Mouse (Mus musculus): Measurements from ENCODE around the gene Pnpla7. TPM values are rescaled to one million over a fixed set of nuclear protein-coding genes. Genes with fewer than 3 reads are reported as not detected.
"Not testable (repeated sequence)": the region's sequence is repeated elsewhere in the genome, so short reads cannot be mapped to it uniquely, and the experiment has no call there.

The Pnpla7 gene
- total and polyA plus RNA-seq, 3 experiments: 8.8 to 11.3 TPM; not detected in 1

GRCm38 (mm10) chr2:24944304-24944703 lies 31.5 kb upstream of the Pnpla7 start:
- H3K9ac ChIP-seq (ENCODE audit: control insufficient read depth, low read depth, low read length, poor library complexity, severe bottlenecking); H3K27me3 ChIP-seq (ENCODE audit: control insufficient read depth in 1 of 2, insufficient read depth in 2 of 2, low read length in 2 of 2); H3K36me3 ChIP-seq (ENCODE audit: control insufficient read depth in 1 of 2, insufficient read depth in 2 of 2, low read length in 2 of 2); H3K79me2 ChIP-seq (ENCODE audit: control insufficient read depth, insufficient read depth, low read length, poor library complexity); H3K4me1 ChIP-seq (ENCODE audit: control insufficient read depth in 1 of 2, insufficient read depth in 2 of 2, low read length in 2 of 2); H3K27ac ChIP-seq (ENCODE audit: control insufficient read depth, low read depth, low read length); H3K9me3 ChIP-seq (replicated peaks; ENCODE audit: insufficient read depth, low read length); H3K4me3 ChIP-seq (ENCODE audit: control insufficient read depth in 1 of 2, insufficient read depth in 1 of 2, low read depth in 2 of 2, low read length in 2 of 2): not testable (repeated sequence)
- TF ChIP-seq RAD21 (IDR thresholded peaks at IDR 0.05; ENCODE audit: low read depth, low read length) (peak; percentile 60), ZC3H11A (IDR thresholded peaks at IDR 0.05; ENCODE audit: low read depth, low read length) (peak; percentile 31; the same call in 1 of the 2 replicates), SMC3 (IDR thresholded peaks at IDR 0.05; ENCODE audit: low read depth, low read length) (peak; percentile 51), CTCF (IDR thresholded peaks at IDR 0.05 in 2 of 3, conservative IDR thresholded peaks at IDR 0.05 in 1 of 3; ENCODE audit: control insufficient read depth in 1 of 3, insufficient read depth in 1 of 3, low read depth in 2 of 3, low read length in 3 of 3, poor library complexity in 1 of 3, severe bottlenecking in 1 of 3) (peak; percentile 26 to 59 (median 36); a peak in 4 of 6 replicates)
- DNase-seq (ENCODE audit: low read depth, low spot score): peak; percentile 67

- Histone ChIP-seq H3K9ac (ENCODE audit: control insufficient read depth, low read depth, low read length, poor library complexity, severe bottlenecking) (peak within 1 kb of the TSS; percentile 89), H3K4me1 (ENCODE audit: control insufficient read depth in 1 of 2, insufficient read depth in 2 of 2, low read length in 2 of 2) (peaks cover 14 to 25% of the 10 kb centered on the region in 2 experiments), H3K27me3 (ENCODE audit: control insufficient read depth in 1 of 2, insufficient read depth in 2 of 2, low read length in 2 of 2) (no peaks in the 10 kb centered on the region), H3K79me2 (ENCODE audit: control insufficient read depth, insufficient read depth, low read length, poor library complexity) (peaks cover 27% of the 10 kb centered on the region), H3K9me3 (replicated peaks; ENCODE audit: insufficient read depth, low read length) (no peaks in the 10 kb centered on the region), H3K4me3 (ENCODE audit: control insufficient read depth in 1 of 2, insufficient read depth in 1 of 2, low read depth in 2 of 2, low read length in 2 of 2) (peak within 1 kb of the TSS; percentile 76 to 95), H3K27ac (ENCODE audit: control insufficient read depth, low read depth, low read length) (peak within 1 kb of the TSS; percentile 58), H3K36me3 (ENCODE audit: control insufficient read depth in 1 of 2, insufficient read depth in 2 of 2, low read length in 2 of 2) (peaks cover 9 to 25% of the 10 kb centered on the region in 2 experiments)
- peak; percentile 97 for DNase-seq (ENCODE audit: low read depth, low spot score)
- TF ChIP-seq USF1 (IDR thresholded peaks at IDR 0.05; ENCODE audit: low read depth, low read length): no peak
- peak; percentile 80 for TF ChIP-seq HCFC1 (IDR thresholded peaks at IDR 0.05; ENCODE audit: low read depth, low read length)
- TF ChIP-seq MYC (IDR thresholded peaks at IDR 0.05; ENCODE audit: low read depth, low read length): no peak; the same call in 1 of the 2 replicates
- TF ChIP-seq ZKSCAN1 (IDR thresholded peaks at IDR 0.05; ENCODE audit: low read depth, low read length): no peak
- peak; percentile 27; the same call in 1 of the 2 replicates for TF ChIP-seq POLR2AphosphoS2 (IDR thresholded peaks at IDR 0.05; ENCODE audit: low read length)
- no peak for TF ChIP-seq ZC3H11A (IDR thresholded peaks at IDR 0.05; ENCODE audit: low read depth, low read length)
- no peak for TF ChIP-seq ZNF384 (IDR thresholded peaks at IDR 0.05; ENCODE audit: low read depth, low read length)
- TF ChIP-seq EP300 (IDR thresholded peaks at IDR 0.05; ENCODE audit: low read depth in 1 of 2, low read length in 2 of 2): no peak
- no peak for TF ChIP-seq GATA1 (IDR thresholded peaks at IDR 0.05; ENCODE audit: low read depth, low read length)
- TF ChIP-seq E2F4 (IDR thresholded peaks at IDR 0.05; ENCODE audit: borderline replicate concordance, low read depth, low read length): peak; percentile 90; the same call in 1 of the 2 replicates
- TF ChIP-seq MXI1 (IDR thresholded peaks at IDR 0.05; ENCODE audit: low read depth, low read length): peak; percentile 86
- no peak for TF ChIP-seq MAFK (IDR thresholded peaks at IDR 0.05; ENCODE audit: borderline replicate concordance, low read depth, low read length)
- peak; percentile 71 for TF ChIP-seq TBP (IDR thresholded peaks at IDR 0.05; ENCODE audit: low read depth, low read length)
- TF ChIP-seq KAT2A (conservative IDR thresholded peaks at IDR 0.05; ENCODE audit: low read depth, low read length): no peak; the same call in 1 of the 2 replicates
- TF ChIP-seq UBTF (IDR thresholded peaks at IDR 0.05; ENCODE audit: borderline replicate concordance, insufficient read depth, low read depth, low read length): 0 out of 2 replicates have a peak, but pooled peaks have one; percentile 14
- no peak for TF ChIP-seq SMC3 (IDR thresholded peaks at IDR 0.05; ENCODE audit: low read depth, low read length)
- TF ChIP-seq ETS1 (IDR thresholded peaks at IDR 0.05; ENCODE audit: low read depth, low read length): no peak; the same call in 1 of the 2 replicates
- no peak for TF ChIP-seq MEF2A (IDR thresholded peaks at IDR 0.05; ENCODE audit: extremely low read depth, insufficient replicate concordance, low read depth, low read length, poor library complexity, severe bottlenecking)
- no peak for TF ChIP-seq RCOR1 (IDR thresholded peaks at IDR 0.05; ENCODE audit: low read depth, low read length)
- no peak for TF ChIP-seq RAD21 (IDR thresholded peaks at IDR 0.05; ENCODE audit: low read depth, low read length)
- no peak for TF ChIP-seq JUND (IDR thresholded peaks at IDR 0.05; ENCODE audit: low read depth, low read length)
- TF ChIP-seq USF2 (IDR thresholded peaks at IDR 0.05; ENCODE audit: borderline replicate concordance in 1 of 2, insufficient read depth in 1 of 2, low read depth in 1 of 2, low read length in 2 of 2): no peak
- peak; percentile 58 to 76; a peak in 3 of 4 replicates for TF ChIP-seq POLR2A (IDR thresholded peaks at IDR 0.05; ENCODE audit: control insufficient read depth in 1 of 2, insufficient read depth in 1 of 2, low read depth in 1 of 2, low read length in 2 of 2, poor library complexity in 1 of 2)
- peak; percentile 71 for TF ChIP-seq BHLHE40 (IDR thresholded peaks at IDR 0.05; ENCODE audit: borderline replicate concordance, low read depth, low read length)
- TF ChIP-seq NELFE (IDR thresholded peaks at IDR 0.05; ENCODE audit: low read depth, low read length): peak; percentile 71
- peak; percentile 58 for TF ChIP-seq MAX (IDR thresholded peaks at IDR 0.05; ENCODE audit: low read length)
- no peak for TF ChIP-seq GABPA (IDR thresholded peaks at IDR 0.05; ENCODE audit: low read depth, low read length)
- no peak for TF ChIP-seq CTCF (IDR thresholded peaks at IDR 0.05 in 2 of 3, conservative IDR thresholded peaks at IDR 0.05 in 1 of 3; ENCODE audit: control insufficient read depth in 1 of 3, insufficient read depth in 1 of 3, low read depth in 2 of 3, low read length in 3 of 3, poor library complexity in 1 of 3, severe bottlenecking in 1 of 3)
These were observed 26.2 kb upstream of the Pnpla7 start, which contains the start of gene Zmynd19 for GRCm38 (mm10) chr2:24949421-24950188. Gene Zmynd19 (plus strand): TSS chr2:24949792.

Data from MEL (cell line).